In the genomic region with DNA sequence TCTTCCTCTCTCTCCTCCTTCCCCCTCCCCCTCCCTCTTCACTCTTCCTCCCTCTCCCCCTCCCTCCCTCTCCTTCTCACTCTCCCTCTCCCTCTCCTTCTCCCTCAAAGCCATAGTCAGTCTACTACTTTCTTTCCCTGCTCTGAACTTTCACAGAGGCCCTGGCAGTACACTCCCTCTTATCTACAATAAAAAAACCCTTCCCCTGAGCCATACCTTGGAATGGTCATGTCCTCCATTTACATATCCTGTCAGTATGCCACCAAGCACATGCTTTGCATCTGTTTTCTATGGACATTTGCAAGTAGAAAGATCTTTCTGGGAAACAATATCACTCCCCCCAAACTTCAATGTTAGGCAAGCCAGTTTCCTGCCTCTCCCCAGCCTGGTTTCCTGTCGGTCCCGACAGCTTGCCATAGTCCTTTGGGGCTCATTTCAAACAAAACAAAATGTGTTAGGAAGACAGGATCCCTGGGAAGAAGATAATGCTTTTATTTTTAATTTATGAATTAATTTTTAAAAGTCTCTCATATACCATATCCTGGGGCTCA, we compare ENCODE assay signal across 9 mouse cellular contexts. TPM values are rescaled to one million over a fixed set of nuclear protein-coding genes. Genes with fewer than 3 reads are reported as not detected.
A peak's percentile ranks its signal among the peaks of the same experiment; 100 is the strongest.
DNase-seq lines count a peak whose midpoint lies in the region; ATAC-seq lines count a peak whose summit lies in the region.
"Had no signal": no experiment of that assay in that cellular context is flagged by ENCODE, and none has a peak within 500 bp of the region (broad histone marks: within the 10 kb centered on the region; RNA-seq: fewer than 3 reads in every experiment).

TSS of gene Nxpe2 (minus strand) at position 307 of the 551 bp plus-strand sequence.

- WGBS in midbrain, embryonic 11.5 days: 59% methylated on average over 2 of the region's 2 CpGs
- 62% methylated on average over 2 of the region's 2 CpGs for WGBS in midbrain, embryonic 16.5 days
- 52% methylated on average over 2 of the region's 2 CpGs for WGBS in neural tube, embryonic 15.5 days

- H3K4me3 ChIP-seq in midbrain, embryonic 11.5 days (ENCODE audit: low read depth, low read length): no peak within 1 kb of the TSS
- H3K4me3 ChIP-seq in midbrain, embryonic 16.5 days (ENCODE audit: low read depth, low read length): no peak within 1 kb of the TSS
- H3K4me3 ChIP-seq in neural tube, embryonic 15.5 days (replicated peaks): no peak within 1 kb of the TSS

- peak; percentile 72 for DNase-seq in midbrain, embryonic 11.5 days (ENCODE audit: low spot score, missing footprints)
- DNase-seq in heart, adult 9 months (ENCODE audit: low spot score in 2 of 2): peak; percentile 35 to 64
- DNase-seq in kidney, postnatal 36 days: peak; percentile 12 to 27
- DNase-seq in cerebellum, postnatal 36 days: no peak
- DNase-seq in layer of hippocampus, postnatal 25 days (ENCODE audit: extremely low spot score in 1 of 2, low spot score in 1 of 2): no peak
- no peak for DNase-seq in testis, postnatal 10 days (ENCODE audit: low spot score)
- DNase-seq: cerebellum, postnatal 14 days had no signal

- no peak within 1 kb of the TSS for H3K9ac ChIP-seq in midbrain, embryonic 11.5 days (ENCODE audit: low read length)
- no peak within 1 kb of the TSS for H3K9ac ChIP-seq in midbrain, embryonic 16.5 days (ENCODE audit: low read depth, low read length)
- no peak within 1 kb of the TSS for H3K9ac ChIP-seq in neural tube, embryonic 15.5 days (replicated peaks)

- no peak for ATAC-seq in midbrain, embryonic 11.5 days (ENCODE audit: low FRiP score)
- ATAC-seq in midbrain, embryonic 16.5 days: no peak
- no peak for ATAC-seq in neural tube, embryonic 15.5 days (ENCODE audit: low FRiP score)

- H3K27ac ChIP-seq in midbrain, embryonic 11.5 days (ENCODE audit: low read depth, low read length): no peak within 1 kb of the TSS
- H3K27ac ChIP-seq in midbrain, embryonic 16.5 days (ENCODE audit: low read length): no peak within 1 kb of the TSS
- 0 out of 2 replicates have a peak within 1 kb of the TSS, but pooled peaks have one; percentile 19 for H3K27ac ChIP-seq in neural tube, embryonic 15.5 days (replicated peaks)

- no peaks in the 10 kb centered on the region for H3K4me1 ChIP-seq in midbrain, embryonic 11.5 days (ENCODE audit: control insufficient read depth, insufficient read depth, low read length)
- H3K4me1 ChIP-seq in midbrain, embryonic 16.5 days (ENCODE audit: control insufficient read depth, insufficient read depth, low read length): no peaks in the 10 kb centered on the region
- no peaks in the 10 kb centered on the region for H3K4me1 ChIP-seq in neural tube, embryonic 15.5 days

- H3K9me3 ChIP-seq in midbrain, embryonic 11.5 days (ENCODE audit: control insufficient read depth, low read length): no peaks in the 10 kb centered on the region
- H3K9me3 ChIP-seq in midbrain, embryonic 16.5 days (replicated peaks; ENCODE audit: control insufficient read depth, low read length, poor library complexity, severe bottlenecking): no peaks in the 10 kb centered on the region
- no peaks in the 10 kb centered on the region for H3K9me3 ChIP-seq in neural tube, embryonic 15.5 days (replicated peaks)

- no peak within 1 kb of the TSS for H3K4me2 ChIP-seq in midbrain, embryonic 11.5 days
- no peak within 1 kb of the TSS for H3K4me2 ChIP-seq in midbrain, embryonic 16.5 days (ENCODE audit: low read length)
- no peak within 1 kb of the TSS for H3K4me2 ChIP-seq in neural tube, embryonic 15.5 days

- no peaks in the 10 kb centered on the region for H3K27me3 ChIP-seq in midbrain, embryonic 11.5 days (ENCODE audit: control insufficient read depth, insufficient read depth, low read length)
- H3K27me3 ChIP-seq in midbrain, embryonic 16.5 days (ENCODE audit: control insufficient read depth, insufficient read depth, low read depth, low read length): no peaks in the 10 kb centered on the region
- no peaks in the 10 kb centered on the region for H3K27me3 ChIP-seq in neural tube, embryonic 15.5 days (replicated peaks)

- H3K36me3 ChIP-seq in midbrain, embryonic 11.5 days (ENCODE audit: control insufficient read depth, insufficient read depth, low read length): no peaks in the 10 kb centered on the region
- H3K36me3 ChIP-seq in midbrain, embryonic 16.5 days (ENCODE audit: control insufficient read depth, insufficient read depth, low read length): no peaks in the 10 kb centered on the region
- no peaks in the 10 kb centered on the region for H3K36me3 ChIP-seq in neural tube, embryonic 15.5 days

RNA-seq across cellular contexts. Expression of gene Nxpe2, which starts in this region (rescaled TPM):
- polyA plus RNA-seq in midbrain, embryonic 11.5 days (2014; fragmentation: Nextera tagmentation; extraction: Ambion mirVana): 1.3 and 1.7 TPM in 2 replicates
- polyA plus RNA-seq in midbrain, embryonic 16.5 days (2015; fragmentation: Nextera tagmentation; extraction: Ambion mirVana): 0.48 and 0.50 TPM in 2 replicates
- polyA plus RNA-seq in neural tube, embryonic 15.5 days (2015; fragmentation: Nextera tagmentation; extraction: Ambion mirVana): 0.28 and 0.60 TPM in 2 replicates
- under 1 TPM; 0.12 to 0.21 TPM for total RNA-seq in layer of hippocampus, postnatal 25 days (2021)

Comparison
In these comparisons a context has a peak if more than half of its experiments do, and no peak if none do; other contexts are left out.
1. DNase-seq: peak in midbrain, embryonic 11.5 days (single experiment), heart, adult 9 months (2 of 2) and kidney, postnatal 36 days (2 of 2); none in cerebellum, postnatal 36 days (0 of 2), layer of hippocampus, postnatal 25 days (0 of 2) and testis, postnatal 10 days (single experiment).